Mouse (Mus musculus) heart, embryonic 12.5 days (tissue): Measurements from ENCODE around the gene Gadd45a. TPM values are rescaled to one million over a fixed set of nuclear protein-coding genes. Genes with fewer than 3 reads are reported as not detected.

ENCODE experiments used
- ATAC-seq: fragments of 200-750 bp; cut with Nextera tagmentation; 2 replicates; pipeline ENCODE4 v1.8.0; 2017; ENCODE audit warnings: moderate TSS enrichment, moderate library complexity; ENCODE audit not compliant: insufficient number of reproducible peaks, low FRiP score
- H3K27ac ChIP-seq: fragments of 300-500 bp; sonication (generic); 2 replicates; pipeline ENCODE4 v1.5.1; 2016; ENCODE audit warnings: mild to moderate bottlenecking, moderate library complexity; ENCODE audit not compliant: poor library complexity, severe bottlenecking
- H3K27me3 ChIP-seq: fragments of 300-500 bp; sonication (generic); replicated peaks from 2 replicates; pipeline ENCODE4 v1.6.1; 2016; ENCODE audit warnings: mild to moderate bottlenecking, moderate library complexity
- H3K36me3 ChIP-seq: fragments of 300-500 bp; sonication (generic); 2 replicates; pipeline ENCODE4 v1.6.1; 2016; ENCODE audit warnings: mild to moderate bottlenecking, moderate library complexity
- H3K4me1 ChIP-seq: fragments of 300-500 bp; sonication (generic); replicated peaks from 2 replicates; pipeline ENCODE4 v1.6.1; 2016; ENCODE audit warnings: mild to moderate bottlenecking
- H3K4me2 ChIP-seq: fragments of 300-500 bp; sonication (generic); 2 replicates; pipeline ENCODE4 v1.6.1; 2016; ENCODE audit warnings: mild to moderate bottlenecking, moderate library complexity
- H3K4me3 ChIP-seq: fragments of 300-500 bp; sonication (generic); 2 replicates; pipeline ENCODE4 v1.5.1; 2016; ENCODE audit warnings: mild to moderate bottlenecking
- H3K9ac ChIP-seq: fragments of 300-500 bp; sonication (generic); 2 replicates; pipeline ENCODE4 v1.6.1; 2016; ENCODE audit warnings: mild to moderate bottlenecking, moderate library complexity
- H3K9me3 ChIP-seq: fragments of 300-500 bp; sonication (generic); replicated peaks from 2 replicates; pipeline ENCODE4 v1.6.1; 2016; ENCODE audit warnings: mild to moderate bottlenecking, moderate library complexity
- WGBS: fragments of 180-500 bp; shearing (Covaris S2); methylation state at CpG from one replicate; pipeline ENCODE4 v1.1.7; 2016; 5-methylcytosine and 5-hydroxymethylcytosine counted together
- polyA plus RNA-seq: library from polyadenylated mRNA; unstranded; fragments of >200 nt; fragmentation: Nextera tagmentation; extraction: Ambion mirVana; gene quantifications from 2 replicates; pipeline ENCODE4 v1.2.1, GENCODE M21; 2016

Gene Gadd45a
- polyA plus RNA-seq, result 11.9 and 12.7 TPM in 2 replicates

DNA sequence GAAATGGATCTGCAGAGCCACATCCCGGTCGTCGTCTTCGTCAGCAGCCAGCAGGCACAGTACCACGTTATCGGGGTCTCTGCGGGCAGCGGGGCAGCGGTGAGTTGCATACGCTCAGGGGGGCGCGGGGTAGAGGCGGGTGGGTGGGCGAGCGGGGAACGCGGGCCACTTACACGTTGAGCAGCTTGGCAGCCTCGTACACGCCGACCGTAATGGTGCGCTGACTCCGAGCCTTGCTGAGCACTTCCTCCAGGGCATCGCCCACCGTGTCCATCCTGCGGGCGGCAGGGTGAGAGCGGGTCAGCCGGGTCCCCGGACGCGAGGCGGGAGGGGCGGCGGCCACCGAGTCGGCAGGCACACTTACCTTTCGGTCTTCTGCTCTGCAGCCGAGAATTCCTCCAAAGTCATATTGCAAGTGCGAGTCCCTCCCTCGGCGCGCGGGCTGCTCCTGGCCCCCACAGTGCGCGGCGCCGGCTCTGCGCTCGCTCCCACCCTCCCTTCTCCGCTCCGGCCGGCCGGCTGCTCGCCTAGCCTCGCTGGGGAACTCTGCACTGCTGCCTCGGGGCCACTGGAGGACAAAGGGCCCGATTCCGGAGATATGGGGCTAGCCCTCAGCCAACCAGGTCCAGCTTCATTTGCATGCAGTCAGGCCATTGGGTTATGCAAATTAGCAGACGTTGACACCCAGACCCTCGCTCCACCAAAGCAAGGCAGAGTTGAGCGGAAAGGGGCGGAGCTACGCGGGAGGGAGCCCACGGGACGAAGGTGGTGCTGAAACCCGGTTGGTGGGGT, at the start of gene Gadd45a:
Gadd45a (minus strand) TSS at position 621 of the 792 bp plus-strand sequence.
- no peaks in the 10 kb centered on the region for H3K27me3 ChIP-seq
- under 1% methylated on average over 66 of the region's 69 CpGs for WGBS
- peak within 1 kb of the TSS; percentile 87 for H3K9ac ChIP-seq
- peak within 1 kb of the TSS; percentile 94 for H3K27ac ChIP-seq
- H3K4me2 ChIP-seq, result peak within 1 kb of the TSS; percentile 94
- peaks cover 7% of the 10 kb centered on the region for H3K4me1 ChIP-seq
- no peaks in the 10 kb centered on the region for H3K9me3 ChIP-seq
- no peaks in the 10 kb centered on the region for H3K36me3 ChIP-seq
- H3K4me3 ChIP-seq, result peak within 1 kb of the TSS; percentile 94
- peak; percentile 96 for ATAC-seq

DNA sequence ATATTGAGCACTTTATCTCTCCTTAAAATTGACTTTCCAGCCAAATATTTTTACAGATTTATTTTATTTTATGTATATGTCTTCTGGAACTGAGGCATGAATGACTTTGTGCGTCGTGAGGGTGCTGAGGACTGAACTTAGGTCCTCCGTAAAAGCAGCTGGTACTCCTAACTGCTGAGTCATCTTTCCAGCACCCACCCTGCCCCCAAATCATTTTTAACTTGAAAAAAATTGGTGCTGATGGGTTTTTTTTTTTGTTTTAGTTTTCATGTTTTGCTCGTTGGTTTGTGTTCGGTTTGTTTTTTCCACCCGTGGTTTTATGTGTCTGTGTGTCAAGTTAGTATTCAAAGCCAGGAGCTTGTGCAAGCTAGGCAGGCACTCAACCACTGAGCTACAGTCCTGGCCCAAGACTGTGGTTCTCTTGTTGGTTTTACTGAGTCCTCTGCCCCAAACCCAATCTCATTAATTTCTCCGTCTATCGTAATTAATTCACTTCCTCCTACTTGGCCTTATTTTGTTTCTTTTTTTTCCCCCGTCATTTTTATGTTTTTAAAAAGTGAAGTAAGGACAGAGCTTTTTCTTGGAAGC, 48.7 kb upstream of the Gadd45a start:
- Histone ChIP-seq H3K36me3 (no peaks in the 10 kb centered on the region), H3K9me3 (no peaks in the 10 kb centered on the region), H3K27me3 (no peaks in the 10 kb centered on the region), H3K9ac (no peak overlapping the region), H3K4me2 (no peak overlapping the region), H3K4me1 (no peaks in the 10 kb centered on the region), H3K27ac (no peak overlapping the region), H3K4me3 (no peak overlapping the region)
- WGBS, result 85% methylated on average over 9 of the region's 9 CpGs
- no peak for ATAC-seq

GRCm38 (mm10) chr6:67084465-67084864, 47.2 kb upstream of the Gadd45a start:
- no peaks in the 10 kb centered on the region for H3K4me1 ChIP-seq
- H3K9me3 ChIP-seq, result no peaks in the 10 kb centered on the region
- no peak overlapping the region for H3K9ac ChIP-seq
- no peaks in the 10 kb centered on the region for H3K36me3 ChIP-seq
- H3K4me3 ChIP-seq, result no peak overlapping the region
- H3K27me3 ChIP-seq, result no peaks in the 10 kb centered on the region
- WGBS, result 81% methylated on average over 2 of the region's 2 CpGs
- H3K27ac ChIP-seq, result no peak overlapping the region
- ATAC-seq, result no peak
- H3K4me2 ChIP-seq, result no peak overlapping the region

DNA sequence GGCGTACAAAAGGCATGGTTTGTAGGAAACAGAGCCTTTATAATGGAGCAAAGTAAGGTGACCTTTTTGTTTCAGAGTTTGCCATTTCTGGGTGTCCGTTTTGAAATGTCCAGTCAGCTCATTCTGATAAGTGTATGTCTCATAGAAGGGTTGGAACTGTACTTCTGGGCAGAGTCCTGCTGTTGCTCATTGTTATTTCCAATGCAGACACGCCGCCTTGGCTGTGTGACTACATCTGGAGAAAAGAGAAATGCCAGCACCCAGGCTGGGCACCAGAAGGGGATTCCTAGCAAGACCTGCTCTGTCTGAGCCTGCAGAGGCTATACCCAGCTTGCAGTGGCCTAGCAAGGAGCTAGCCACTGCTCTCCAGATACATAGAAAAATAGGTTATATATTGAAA, 43.9 kb upstream of the Gadd45a start:
- WGBS, result 84% methylated on average over 4 of the region's 4 CpGs
- Histone ChIP-seq H3K27ac (no peak overlapping the region), H3K4me2 (no peak overlapping the region), H3K36me3 (no peaks in the 10 kb centered on the region), H3K9me3 (no peaks in the 10 kb centered on the region), H3K27me3 (no peaks in the 10 kb centered on the region), H3K4me3 (no peak overlapping the region), H3K9ac (no peak overlapping the region), H3K4me1 (peaks cover 5% of the 10 kb centered on the region)
- ATAC-seq, result no peak

DNA sequence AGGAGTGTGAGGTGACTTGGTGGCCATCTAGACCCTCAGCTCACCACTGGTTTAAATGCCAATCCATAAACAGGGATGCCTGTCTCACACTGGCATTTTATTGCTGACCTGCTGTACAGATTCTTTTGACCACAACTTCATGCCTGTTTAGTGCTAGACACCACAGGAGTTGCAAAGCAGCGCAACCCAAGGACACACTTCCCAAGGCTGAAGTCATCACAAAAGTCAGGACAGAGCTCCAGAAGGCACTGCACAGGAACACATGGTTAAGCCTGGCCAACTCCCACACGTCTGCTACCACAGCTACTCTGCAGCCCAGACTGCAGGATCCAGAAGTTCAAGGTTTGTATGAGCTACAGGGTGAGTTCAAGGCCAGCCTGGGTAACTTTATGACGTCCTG, 40.8 kb upstream of the Gadd45a start:
- peaks cover 5% of the 10 kb centered on the region for H3K4me1 ChIP-seq
- H3K27ac ChIP-seq, result no peak overlapping the region

GRCm38 (mm10) chr6:67077477-67077876, 40.2 kb upstream of the Gadd45a start:
- no peak overlapping the region for H3K9ac ChIP-seq
- no peak overlapping the region for H3K4me2 ChIP-seq
- ATAC-seq, result no peak
- no peaks in the 10 kb centered on the region for H3K9me3 ChIP-seq
- H3K4me3 ChIP-seq, result no peak overlapping the region
- 16% methylated on average over 3 of the region's 3 CpGs for WGBS
- no peaks in the 10 kb centered on the region for H3K27me3 ChIP-seq
- H3K4me1 ChIP-seq, result peaks cover 5% of the 10 kb centered on the region
- no peaks in the 10 kb centered on the region for H3K36me3 ChIP-seq
- H3K27ac ChIP-seq, result no peak overlapping the region

More for the DNA sequence above, 40.8 kb upstream of the Gadd45a start:
- Histone ChIP-seq H3K9ac (no peak overlapping the region), H3K4me2 (no peak overlapping the region), H3K9me3 (no peaks in the 10 kb centered on the region), H3K36me3 (no peaks in the 10 kb centered on the region), H3K27me3 (no peaks in the 10 kb centered on the region), H3K4me3 (no peak overlapping the region)
- 82% methylated on average over 3 of the region's 3 CpGs for WGBS
- no peak for ATAC-seq

GRCm38 (mm10) chr6:67076348-67076747, 39.1 kb upstream of the Gadd45a start:
- Histone ChIP-seq H3K36me3 (no peaks in the 10 kb centered on the region), H3K4me3 (no peak overlapping the region), H3K4me1 (peaks cover 5% of the 10 kb centered on the region), H3K4me2 (no peak overlapping the region), H3K9ac (no peak overlapping the region), H3K27me3 (no peaks in the 10 kb centered on the region), H3K27ac (no peak overlapping the region), H3K9me3 (no peaks in the 10 kb centered on the region)
- ATAC-seq, result no peak
- WGBS, result 63% methylated on average over 1 of the region's 1 CpGs

DNA sequence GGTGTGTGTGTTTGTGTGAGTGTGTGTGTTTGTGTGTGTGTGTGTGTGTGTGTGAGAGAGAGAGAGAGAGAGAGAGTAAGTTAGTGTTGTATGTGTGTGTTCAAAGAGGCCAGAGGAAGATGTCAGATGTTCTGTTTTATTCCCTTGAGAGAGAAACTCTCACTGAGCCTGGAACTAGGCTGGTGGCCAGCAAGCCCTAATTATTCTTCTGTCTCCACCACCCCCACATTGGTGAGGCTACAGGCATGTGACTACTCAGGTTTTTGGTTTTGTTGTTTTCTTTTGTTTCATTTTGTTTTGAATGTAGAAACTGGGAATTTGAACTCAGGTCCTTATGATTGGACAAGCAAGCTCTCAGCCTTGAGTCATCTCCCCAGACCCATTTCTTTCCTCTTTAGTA, 37.6 kb upstream of the Gadd45a start:
- H3K27ac ChIP-seq, result no peak overlapping the region
- peaks cover 5% of the 10 kb centered on the region for H3K4me1 ChIP-seq
- H3K4me2 ChIP-seq, result no peak overlapping the region
- no peaks in the 10 kb centered on the region for H3K9me3 ChIP-seq
- no peak overlapping the region for H3K4me3 ChIP-seq
- no peaks in the 10 kb centered on the region for H3K27me3 ChIP-seq
- no peaks in the 10 kb centered on the region for H3K36me3 ChIP-seq
- no peak overlapping the region for H3K9ac ChIP-seq
- no peak for ATAC-seq

DNA sequence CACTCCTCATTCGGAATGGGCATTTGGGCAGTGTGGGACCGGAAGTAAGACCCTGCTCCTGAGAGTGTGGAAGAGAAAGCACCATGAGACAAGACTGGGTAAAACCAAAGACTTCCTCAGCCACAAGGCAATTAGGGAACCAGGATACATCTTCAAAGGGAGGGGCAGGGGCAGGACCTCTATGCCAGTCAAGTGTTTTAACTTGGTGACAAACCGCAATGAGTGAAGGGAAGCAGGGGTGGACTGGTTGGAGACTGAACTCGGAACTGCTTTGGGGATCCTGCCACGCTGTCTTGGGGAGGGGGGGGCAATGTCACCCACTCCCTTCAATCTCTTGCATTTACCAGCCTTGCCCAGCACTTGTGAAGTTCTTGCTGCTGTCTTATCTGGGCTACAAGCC, 36.7 kb upstream of the Gadd45a start:
- Histone ChIP-seq H3K4me2 (no peak overlapping the region), H3K4me3 (no peak overlapping the region), H3K9ac (no peak overlapping the region), H3K9me3 (no peaks in the 10 kb centered on the region), H3K4me1 (peaks cover 5% of the 10 kb centered on the region), H3K27ac (no peak overlapping the region), H3K27me3 (no peaks in the 10 kb centered on the region), H3K36me3 (no peaks in the 10 kb centered on the region)
- WGBS, result 72% methylated on average over 5 of the region's 5 CpGs
- no peak for ATAC-seq

DNA sequence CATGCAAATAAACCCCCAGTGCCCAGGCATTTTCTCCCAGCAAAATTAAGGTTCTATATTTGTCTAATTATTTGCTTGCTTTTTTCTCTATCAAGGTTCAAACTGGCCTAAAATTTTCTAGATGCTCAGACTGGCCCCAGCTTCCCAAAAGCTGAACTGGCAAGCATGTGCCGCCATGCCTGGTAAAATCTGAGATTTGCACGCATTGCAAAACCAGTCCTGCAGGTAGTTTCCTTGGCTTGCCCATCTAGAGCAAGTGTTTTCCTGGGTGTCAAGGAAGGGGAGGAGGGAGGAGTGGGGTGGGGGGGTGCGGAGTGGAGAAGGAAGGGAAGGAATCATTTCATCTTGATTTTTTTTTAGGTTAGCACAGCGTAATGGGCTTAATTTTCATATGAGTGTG, 36.2 kb upstream of the Gadd45a start:
- H3K27me3 ChIP-seq, result no peaks in the 10 kb centered on the region
- H3K4me3 ChIP-seq, result no peak overlapping the region
- no peaks in the 10 kb centered on the region for H3K36me3 ChIP-seq
- H3K27ac ChIP-seq, result no peak overlapping the region
- WGBS, result 80% methylated on average over 4 of the region's 4 CpGs
- no peak overlapping the region for H3K9ac ChIP-seq
- no peak for ATAC-seq
- peaks cover 5% of the 10 kb centered on the region for H3K4me1 ChIP-seq
- H3K4me2 ChIP-seq, result no peak overlapping the region
- no peaks in the 10 kb centered on the region for H3K9me3 ChIP-seq

DNA sequence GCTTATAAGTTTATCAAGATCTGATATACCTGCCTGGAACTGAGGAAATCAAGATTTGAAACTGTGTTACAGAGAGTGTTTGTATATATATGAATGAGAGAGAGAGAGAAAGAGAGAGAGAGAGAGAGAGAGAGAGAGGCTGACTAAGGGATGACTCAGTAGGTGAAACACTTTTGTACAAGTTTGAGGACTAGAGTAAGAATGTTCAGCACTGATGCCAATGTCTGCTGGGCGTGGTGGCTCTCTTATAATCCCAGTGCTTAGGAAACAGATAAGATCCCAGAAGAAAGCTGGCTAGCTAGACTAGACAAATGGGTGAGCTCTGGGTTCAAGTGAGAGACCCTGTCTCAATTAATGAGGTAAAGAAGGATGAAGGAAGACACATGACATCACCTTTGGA, 34.4 kb upstream of the Gadd45a start:
- 65% methylated on average over 1 of the region's 1 CpGs for WGBS
- Histone ChIP-seq H3K27ac (no peak overlapping the region), H3K4me3 (no peak overlapping the region), H3K9ac (no peak overlapping the region), H3K27me3 (no peaks in the 10 kb centered on the region), H3K36me3 (no peaks in the 10 kb centered on the region), H3K4me1 (no peaks in the 10 kb centered on the region), H3K4me2 (no peak overlapping the region), H3K9me3 (no peaks in the 10 kb centered on the region)
- ATAC-seq, result no peak
